Mouse (Mus musculus): ENCODE measurements at regions not wholly inside any gene's neighbourhood (a gene's known extent, or its start where the extent isn't known, plus 50 kb on each side); places are given as distances from the start of the nearest gene placed in this dataset.

DNA sequence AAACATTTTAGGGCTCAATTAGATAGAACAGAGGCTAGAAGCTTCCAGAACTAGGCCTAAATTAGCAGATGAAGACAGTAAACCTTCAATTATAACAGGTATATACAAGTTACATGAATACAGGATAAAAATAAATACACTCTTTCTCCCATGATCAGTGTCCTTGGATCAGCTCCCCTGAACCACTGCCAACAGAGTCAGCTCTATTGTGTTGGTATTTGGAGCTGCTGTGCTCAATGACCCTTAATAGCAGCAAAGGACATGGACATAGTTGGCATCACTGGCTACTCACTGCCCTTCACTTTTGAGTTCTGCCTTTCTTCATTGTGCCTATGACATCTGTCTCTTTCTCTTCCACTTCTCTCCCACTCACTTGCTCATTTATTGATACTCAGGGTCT, 639.1 kb upstream of the 4921530L21Rik start:
- no peak for DNase-seq (ENCODE audit: extremely low spot score in 1 of 2, low spot score in 2 of 2)
- intact Hi-C loops (cut with DNase I) = no loop called here

DNA sequence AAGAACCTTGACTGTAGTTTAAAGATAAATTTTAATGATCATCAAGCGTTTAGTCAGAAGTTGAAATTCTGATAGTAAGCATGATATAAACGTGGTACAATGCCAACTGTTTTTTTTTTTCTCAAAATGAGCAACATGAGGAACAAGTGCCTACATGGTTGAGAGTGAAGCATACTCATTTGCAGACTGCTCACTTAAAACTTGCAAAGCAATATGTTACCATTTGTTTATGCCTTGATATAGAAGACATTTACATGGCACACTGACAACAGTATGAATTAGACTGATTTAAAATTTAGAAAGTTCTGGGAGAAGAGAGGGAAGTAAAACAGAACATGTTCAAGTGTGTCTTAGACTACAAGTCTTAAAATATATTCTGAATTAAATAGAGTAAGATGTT, 632.2 kb upstream of the 4921530L21Rik start:
- DNase-seq (ENCODE audit: extremely low spot score in 1 of 2, low spot score in 2 of 2) = no peak
- intact Hi-C loops (cut with DNase I) = no loop called here

DNA sequence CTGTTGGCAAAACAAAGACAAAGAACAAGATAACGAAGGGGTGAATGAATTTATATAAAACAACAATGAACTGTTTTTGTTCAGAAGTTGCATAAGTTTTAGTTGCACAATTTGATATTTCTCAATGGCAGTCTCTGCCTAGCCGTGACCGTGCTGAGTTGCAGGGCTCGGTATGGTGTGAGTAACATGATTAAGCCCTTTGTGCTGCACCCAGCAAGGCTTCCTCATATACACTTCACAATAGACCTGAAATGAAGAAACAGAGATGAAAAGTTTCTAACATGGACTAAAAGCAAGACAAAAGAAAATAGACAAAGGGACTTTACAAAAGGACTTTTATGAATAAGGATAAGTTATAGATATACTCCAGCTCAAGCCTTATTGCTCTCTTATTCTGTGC, 624.9 kb upstream of the 4921530L21Rik start:
- no peak for DNase-seq (ENCODE audit: extremely low spot score in 1 of 2, low spot score in 2 of 2)
- intact Hi-C loops (cut with DNase I) = no loop called here

DNA sequence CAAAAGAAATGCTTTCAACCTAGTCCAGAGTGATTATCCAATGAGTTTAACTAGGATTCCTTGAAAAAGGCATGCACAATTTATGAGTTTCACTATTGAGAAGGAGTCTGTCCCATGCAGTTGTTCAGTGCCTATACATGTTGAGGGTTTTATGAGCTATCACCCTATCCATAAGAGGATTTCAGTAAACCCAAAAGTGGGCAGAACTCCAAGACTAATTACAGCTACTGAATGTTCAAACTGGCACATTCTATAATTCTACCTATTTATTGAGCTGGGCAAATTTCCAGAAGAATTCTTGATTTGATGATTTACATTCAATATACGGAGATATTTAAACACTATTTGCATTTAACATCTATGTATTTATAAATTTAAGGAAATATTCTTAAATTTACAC, 599.6 kb upstream of the 4921530L21Rik start:
- intact Hi-C loops (cut with DNase I) = no loop called here

DNA sequence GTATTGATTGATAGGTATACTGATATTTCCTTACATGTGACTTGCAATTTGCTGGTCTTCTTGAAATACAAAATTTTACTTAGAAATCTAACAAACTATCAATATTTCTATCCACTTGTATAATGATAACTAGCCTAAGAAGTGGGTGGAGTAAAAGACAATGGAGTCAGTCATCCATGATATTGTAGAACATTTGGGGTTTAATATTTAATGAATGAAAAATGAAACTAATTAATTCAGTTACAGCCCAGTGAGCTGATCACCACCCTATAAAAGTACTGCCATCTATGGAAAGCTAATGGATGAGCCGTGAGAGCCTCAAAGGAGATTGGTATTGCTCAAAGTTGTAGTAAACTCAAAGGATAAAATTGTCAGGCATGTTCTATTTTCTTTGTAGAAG, 599.0 kb upstream of the 4921530L21Rik start:
- intact Hi-C loops (cut with DNase I) = no loop called here

More for the DNA sequence above, 599.6 kb upstream of the 4921530L21Rik start:
- no peak for DNase-seq (ENCODE audit: extremely low spot score in 1 of 2, low spot score in 2 of 2)

DNA sequence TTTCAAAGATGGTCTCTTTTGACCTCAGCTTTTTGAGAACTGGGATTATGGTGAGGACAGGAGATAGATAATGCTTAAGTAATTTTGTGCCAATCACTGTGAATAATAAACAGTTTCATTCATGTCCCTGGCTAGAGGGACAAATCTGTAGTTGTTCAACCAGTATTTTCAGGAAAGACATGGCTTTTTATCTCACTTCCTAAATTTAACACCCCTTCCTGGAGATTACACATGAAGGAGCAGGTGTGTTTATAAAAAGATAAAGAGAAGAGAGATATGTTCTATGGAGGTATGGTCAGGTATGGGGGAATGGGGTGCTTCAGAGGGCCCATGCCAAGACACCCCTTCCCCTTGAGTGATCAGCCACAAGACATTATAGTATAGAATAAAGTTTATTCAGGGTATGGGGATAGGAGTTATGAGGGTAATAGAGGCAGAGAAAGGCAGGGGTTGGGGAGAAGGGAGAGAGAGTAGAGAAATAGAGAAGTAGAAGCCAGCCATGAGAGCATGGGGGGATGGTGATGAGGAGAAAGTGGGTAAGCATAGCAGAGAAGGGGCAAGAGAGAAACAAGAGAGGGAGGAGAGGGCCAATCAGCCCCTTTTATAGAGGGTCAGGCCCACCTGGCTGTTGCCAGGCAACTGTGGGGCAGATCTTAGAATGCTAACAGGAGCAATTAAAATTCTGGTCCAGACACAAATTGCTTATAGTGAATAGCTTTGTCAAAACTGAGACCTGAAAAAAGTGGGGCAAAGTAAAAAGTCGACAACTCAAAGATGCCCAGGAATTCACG, 566.7 kb upstream of the 4921530L21Rik start:
- DNase-seq (ENCODE audit: extremely low spot score in 1 of 2, low spot score in 2 of 2) = no peak
- intact Hi-C loops (cut with DNase I) = no loop called here

More for the DNA sequence above, 599.0 kb upstream of the 4921530L21Rik start:
- no peak for DNase-seq (ENCODE audit: extremely low spot score in 1 of 2, low spot score in 2 of 2)

DNA sequence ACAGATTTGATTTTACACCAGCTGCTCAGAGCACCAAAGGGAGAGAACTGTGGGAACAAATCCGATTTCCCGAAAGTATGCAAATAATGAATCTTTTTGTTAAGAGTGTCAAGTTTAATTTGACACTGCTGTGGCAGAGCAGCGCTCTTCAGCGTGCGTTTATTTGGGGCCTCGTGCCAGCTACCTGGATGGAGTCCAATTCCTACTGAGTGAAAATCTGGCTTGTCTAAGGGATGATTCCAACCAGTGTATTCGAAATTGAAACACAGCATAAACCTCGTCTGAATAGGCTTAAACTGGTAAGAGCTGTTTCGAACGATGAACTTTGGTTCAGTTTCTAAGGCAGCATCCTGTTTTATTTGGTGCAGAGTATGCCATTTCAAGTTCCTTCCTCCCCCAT, 524.1 kb upstream of the 4921530L21Rik start:
- intact Hi-C loops (cut with DNase I) = no loop called here
- peak; percentile 47 to 72 for DNase-seq (ENCODE audit: extremely low spot score in 1 of 2, low spot score in 2 of 2)

Measured in left cerebral cortex, postnatal 10 days (tissue).